Mouse (Mus musculus): ENCODE measurements at regions not wholly inside any gene's neighbourhood (a gene's known extent, or its start where the extent isn't known, plus 50 kb on each side); places are given as distances from the start of the nearest gene placed in this dataset.

DNA sequence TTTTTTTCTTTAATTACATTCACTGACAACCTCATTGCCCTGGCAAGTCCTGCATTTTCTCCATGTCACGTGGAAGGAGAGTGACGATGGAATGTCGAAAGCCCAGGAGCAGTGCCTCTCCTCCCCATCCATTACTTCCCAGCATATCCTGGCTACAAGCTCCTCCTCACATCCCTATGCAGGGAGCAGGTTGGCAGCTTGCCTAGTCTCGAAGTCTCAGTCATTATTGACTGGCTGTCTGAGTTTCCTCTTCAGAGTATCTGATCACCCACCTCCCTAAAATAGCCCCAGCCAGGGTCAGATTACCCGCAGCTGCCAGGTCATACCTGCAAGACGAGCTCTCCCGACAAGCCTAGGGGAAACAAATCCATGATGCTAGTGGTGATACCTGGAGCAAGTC is 83.7 kb upstream of the Galnt15 start:
- H3K9me3 ChIP-seq (replicated peaks): no peaks in the 10 kb centered on the region
- no peak for TF ChIP-seq GATA2 (IDR thresholded peaks at IDR 0.05; ENCODE audit: borderline replicate concordance, low read depth, low read length)
- TF ChIP-seq POLR2AphosphoS5 (IDR thresholded peaks at IDR 0.05; ENCODE audit: insufficient replicate concordance, low read depth, low read length): no peak
- no peak for TF ChIP-seq CTCF (IDR thresholded peaks at IDR 0.05; ENCODE audit: low read depth, low read length)
- no peak for TF ChIP-seq TAL1 (conservative IDR thresholded peaks at IDR 0.05; ENCODE audit: low read depth, low read length)
- no peak for TF ChIP-seq GATA1 (IDR thresholded peaks at IDR 0.05; ENCODE audit: borderline replicate concordance, low read length)
- no peak overlapping the region for H3K4me3 ChIP-seq (ENCODE audit: low read depth, low read length)
- ATAC-seq (ENCODE audit: extremely low read depth, insufficient number of reproducible peaks, low FRiP score, poor library complexity, severe bottlenecking): no peak
- peaks cover 14% of the 10 kb centered on the region for H3K27me3 ChIP-seq (ENCODE audit: insufficient read depth, low read length)
- no peaks in the 10 kb centered on the region for H3K36me3 ChIP-seq (replicated peaks)
- no peaks in the 10 kb centered on the region; the same call in 1 of the 2 replicates for H3K4me1 ChIP-seq (ENCODE audit: insufficient read depth, low read depth, low read length)
- no peak for DNase-seq (ENCODE audit: low spot score)

DNA sequence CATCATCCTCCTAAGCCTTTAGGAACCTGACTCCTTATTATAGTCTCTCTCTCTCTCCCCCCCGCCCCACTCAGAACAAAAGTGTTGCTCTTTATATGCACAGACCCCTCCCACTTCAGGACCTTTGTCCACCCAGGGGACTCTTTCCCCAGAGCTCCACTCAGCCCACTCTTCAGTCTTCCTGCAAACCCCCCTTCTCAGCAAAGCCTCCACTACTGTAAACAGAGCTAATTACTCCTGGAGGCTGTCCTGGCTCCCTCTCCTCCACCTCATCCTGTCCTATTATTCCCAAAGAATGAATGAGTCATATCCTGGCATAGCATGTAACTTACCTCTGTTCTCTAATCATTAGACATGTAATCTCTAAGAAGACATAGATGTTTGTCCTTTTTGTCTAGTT is 82.8 kb upstream of the Galnt15 start:
- H3K27me3 ChIP-seq (ENCODE audit: insufficient read depth, low read length): peaks cover 14% of the 10 kb centered on the region
- H3K36me3 ChIP-seq (replicated peaks): no peaks in the 10 kb centered on the region
- TF ChIP-seq TAL1 (conservative IDR thresholded peaks at IDR 0.05; ENCODE audit: low read depth, low read length): no peak
- no peak overlapping the region for H3K4me3 ChIP-seq (ENCODE audit: low read depth, low read length)
- no peaks in the 10 kb centered on the region; the same call in 1 of the 2 replicates for H3K4me1 ChIP-seq (ENCODE audit: insufficient read depth, low read depth, low read length)
- ATAC-seq (ENCODE audit: extremely low read depth, insufficient number of reproducible peaks, low FRiP score, poor library complexity, severe bottlenecking) (no peak), DNase-seq (ENCODE audit: low spot score) (no peak)
- H3K9me3 ChIP-seq (replicated peaks): no peaks in the 10 kb centered on the region

DNA sequence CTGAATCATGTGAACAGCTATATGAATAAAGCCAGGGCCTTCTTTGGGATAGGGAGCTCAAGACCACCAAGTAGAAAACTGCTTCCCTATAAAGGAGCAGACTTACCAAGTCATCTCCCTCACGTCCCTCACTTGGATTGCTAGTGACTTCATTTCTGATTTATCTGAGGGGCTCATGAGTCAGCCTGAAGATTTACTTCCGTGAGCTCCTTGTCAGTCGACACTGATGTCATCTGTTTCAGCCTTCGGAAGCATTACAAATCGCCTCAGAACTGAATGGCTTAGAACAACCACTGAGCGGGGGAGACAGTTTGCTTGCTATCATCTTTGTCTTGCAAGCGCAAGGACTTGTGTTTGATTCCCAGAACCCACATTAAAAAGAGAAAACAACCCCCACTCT is 81.5 kb upstream of the Galnt15 start:
- no peak overlapping the region for H3K4me3 ChIP-seq (ENCODE audit: low read depth, low read length)
- no peaks in the 10 kb centered on the region for H3K9me3 ChIP-seq (replicated peaks)
- no peak for ATAC-seq (ENCODE audit: extremely low read depth, insufficient number of reproducible peaks, low FRiP score, poor library complexity, severe bottlenecking)
- TF ChIP-seq TAL1 (conservative IDR thresholded peaks at IDR 0.05; ENCODE audit: low read depth, low read length): no peak
- no peak for TF ChIP-seq GATA2 (IDR thresholded peaks at IDR 0.05; ENCODE audit: borderline replicate concordance, low read depth, low read length)
- no peak for TF ChIP-seq CTCF (IDR thresholded peaks at IDR 0.05; ENCODE audit: low read depth, low read length)
- no peak for TF ChIP-seq POLR2AphosphoS5 (IDR thresholded peaks at IDR 0.05; ENCODE audit: insufficient replicate concordance, low read depth, low read length)
- TF ChIP-seq GATA1 (IDR thresholded peaks at IDR 0.05; ENCODE audit: borderline replicate concordance, low read length): no peak
- no peaks in the 10 kb centered on the region for H3K36me3 ChIP-seq (replicated peaks)
- peaks cover 13% of the 10 kb centered on the region for H3K27me3 ChIP-seq (ENCODE audit: insufficient read depth, low read length)
- no peak for DNase-seq (ENCODE audit: low spot score)
- H3K4me1 ChIP-seq (ENCODE audit: insufficient read depth, low read depth, low read length): no peaks in the 10 kb centered on the region; the same call in 1 of the 2 replicates

GRCm38 (mm10) chr14:31951894-31952293 is 76.9 kb upstream of the Galnt15 start:
- Histone ChIP-seq H3K4me3 (ENCODE audit: low read depth, low read length) (no peak overlapping the region), H3K36me3 (replicated peaks) (no peaks in the 10 kb centered on the region), H3K4me1 (ENCODE audit: insufficient read depth, low read depth, low read length) (no peaks in the 10 kb centered on the region), H3K27me3 (ENCODE audit: insufficient read depth, low read length) (peaks cover 7% of the 10 kb centered on the region), H3K9me3 (replicated peaks) (no peaks in the 10 kb centered on the region)
- TF ChIP-seq CTCF (IDR thresholded peaks at IDR 0.05; ENCODE audit: low read depth, low read length): no peak
- no peak for TF ChIP-seq GATA1 (IDR thresholded peaks at IDR 0.05; ENCODE audit: borderline replicate concordance, low read length)
- no peak for TF ChIP-seq GATA2 (IDR thresholded peaks at IDR 0.05; ENCODE audit: borderline replicate concordance, low read depth, low read length)
- TF ChIP-seq TAL1 (conservative IDR thresholded peaks at IDR 0.05; ENCODE audit: low read depth, low read length): no peak
- no peak for TF ChIP-seq POLR2AphosphoS5 (IDR thresholded peaks at IDR 0.05; ENCODE audit: insufficient replicate concordance, low read depth, low read length)
- ATAC-seq (ENCODE audit: extremely low read depth, insufficient number of reproducible peaks, low FRiP score, poor library complexity, severe bottlenecking) (no peak), DNase-seq (ENCODE audit: low spot score) (no peak)

GRCm38 (mm10) chr14:31953783-31954182 is 75.0 kb upstream of the Galnt15 start:
- H3K27me3 ChIP-seq (ENCODE audit: insufficient read depth, low read length): peaks cover 7% of the 10 kb centered on the region; the same call in 1 of the 2 replicates
- H3K4me3 ChIP-seq (ENCODE audit: low read depth, low read length): no peak overlapping the region
- H3K9me3 ChIP-seq (replicated peaks): no peaks in the 10 kb centered on the region
- ATAC-seq (ENCODE audit: extremely low read depth, insufficient number of reproducible peaks, low FRiP score, poor library complexity, severe bottlenecking) (no peak), DNase-seq (ENCODE audit: low spot score) (no peak)
- no peak for TF ChIP-seq GATA2 (IDR thresholded peaks at IDR 0.05; ENCODE audit: borderline replicate concordance, low read depth, low read length)
- no peak for TF ChIP-seq TAL1 (conservative IDR thresholded peaks at IDR 0.05; ENCODE audit: low read depth, low read length)
- TF ChIP-seq GATA1 (IDR thresholded peaks at IDR 0.05; ENCODE audit: borderline replicate concordance, low read length): no peak
- no peak for TF ChIP-seq POLR2AphosphoS5 (IDR thresholded peaks at IDR 0.05; ENCODE audit: insufficient replicate concordance, low read depth, low read length)
- TF ChIP-seq CTCF (IDR thresholded peaks at IDR 0.05; ENCODE audit: low read depth, low read length): no peak
- no peaks in the 10 kb centered on the region for H3K36me3 ChIP-seq (replicated peaks)
- no peaks in the 10 kb centered on the region for H3K4me1 ChIP-seq (ENCODE audit: insufficient read depth, low read depth, low read length)

DNA sequence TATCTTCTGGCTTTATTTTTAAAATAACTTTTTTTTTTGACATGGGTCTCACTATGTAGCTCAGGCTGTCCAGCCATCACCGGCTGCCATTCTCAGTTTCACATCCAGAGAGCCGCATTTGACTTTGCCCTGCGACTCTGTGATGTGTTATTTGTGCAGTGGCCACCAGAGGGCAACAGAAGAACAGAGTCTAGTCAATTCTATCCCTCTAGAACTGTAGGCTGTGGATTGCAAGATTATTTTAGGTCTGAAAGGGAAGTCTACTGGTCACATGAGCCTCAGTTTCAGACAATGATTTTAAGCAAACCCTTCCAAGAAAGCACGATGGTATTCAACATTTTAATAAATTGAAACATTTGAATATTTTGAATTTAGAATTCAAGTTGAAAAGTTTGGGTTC is 73.8 kb upstream of the Galnt15 start:
- Histone ChIP-seq H3K36me3 (replicated peaks) (no peaks in the 10 kb centered on the region), H3K27me3 (ENCODE audit: insufficient read depth, low read length) (peaks cover 5% of the 10 kb centered on the region; the same call in 1 of the 2 replicates), H3K9me3 (replicated peaks) (no peaks in the 10 kb centered on the region), H3K4me1 (ENCODE audit: insufficient read depth, low read depth, low read length) (no peaks in the 10 kb centered on the region), H3K4me3 (ENCODE audit: low read depth, low read length) (no peak overlapping the region)
- no peak for ATAC-seq (ENCODE audit: extremely low read depth, insufficient number of reproducible peaks, low FRiP score, poor library complexity, severe bottlenecking)
- TF ChIP-seq GATA1 (IDR thresholded peaks at IDR 0.05; ENCODE audit: borderline replicate concordance, low read length) (no peak), CTCF (IDR thresholded peaks at IDR 0.05; ENCODE audit: low read depth, low read length) (peak; percentile 34)
- DNase-seq (ENCODE audit: low spot score): peak; percentile 55

- DNase-seq (ENCODE audit: low spot score) (no peak), ATAC-seq (ENCODE audit: extremely low read depth, insufficient number of reproducible peaks, low FRiP score, poor library complexity, severe bottlenecking) (no peak)
- Histone ChIP-seq H3K4me3 (ENCODE audit: low read depth, low read length) (no peak overlapping the region), H3K27me3 (ENCODE audit: insufficient read depth, low read length) (peaks cover 11% of the 10 kb centered on the region), H3K36me3 (replicated peaks) (no peaks in the 10 kb centered on the region), H3K4me1 (ENCODE audit: insufficient read depth, low read depth, low read length) (no peaks in the 10 kb centered on the region), H3K9me3 (replicated peaks) (no peaks in the 10 kb centered on the region)
- TF ChIP-seq GATA2 (IDR thresholded peaks at IDR 0.05; ENCODE audit: borderline replicate concordance, low read depth, low read length): no peak
- TF ChIP-seq TAL1 (conservative IDR thresholded peaks at IDR 0.05; ENCODE audit: low read depth, low read length): no peak
- no peak for TF ChIP-seq CTCF (IDR thresholded peaks at IDR 0.05; ENCODE audit: low read depth, low read length)
- no peak for TF ChIP-seq GATA1 (IDR thresholded peaks at IDR 0.05; ENCODE audit: borderline replicate concordance, low read length)
- no peak for TF ChIP-seq POLR2AphosphoS5 (IDR thresholded peaks at IDR 0.05; ENCODE audit: insufficient replicate concordance, low read depth, low read length)
These were observed 71.6 kb upstream of the Galnt15 start for GRCm38 (mm10) chr14:31957211-31957638.
